Mouse (Mus musculus) telencephalon, adult 2 months (tissue): Measurements from ENCODE around the gene Padi4.

Source experiments
- DNase-seq: peaks from one replicate; pipeline ENCODE4 v3.0.0-alpha.2; 2011; ENCODE audit warnings: low read depth, low spot score

Padi4 gene

DNA sequence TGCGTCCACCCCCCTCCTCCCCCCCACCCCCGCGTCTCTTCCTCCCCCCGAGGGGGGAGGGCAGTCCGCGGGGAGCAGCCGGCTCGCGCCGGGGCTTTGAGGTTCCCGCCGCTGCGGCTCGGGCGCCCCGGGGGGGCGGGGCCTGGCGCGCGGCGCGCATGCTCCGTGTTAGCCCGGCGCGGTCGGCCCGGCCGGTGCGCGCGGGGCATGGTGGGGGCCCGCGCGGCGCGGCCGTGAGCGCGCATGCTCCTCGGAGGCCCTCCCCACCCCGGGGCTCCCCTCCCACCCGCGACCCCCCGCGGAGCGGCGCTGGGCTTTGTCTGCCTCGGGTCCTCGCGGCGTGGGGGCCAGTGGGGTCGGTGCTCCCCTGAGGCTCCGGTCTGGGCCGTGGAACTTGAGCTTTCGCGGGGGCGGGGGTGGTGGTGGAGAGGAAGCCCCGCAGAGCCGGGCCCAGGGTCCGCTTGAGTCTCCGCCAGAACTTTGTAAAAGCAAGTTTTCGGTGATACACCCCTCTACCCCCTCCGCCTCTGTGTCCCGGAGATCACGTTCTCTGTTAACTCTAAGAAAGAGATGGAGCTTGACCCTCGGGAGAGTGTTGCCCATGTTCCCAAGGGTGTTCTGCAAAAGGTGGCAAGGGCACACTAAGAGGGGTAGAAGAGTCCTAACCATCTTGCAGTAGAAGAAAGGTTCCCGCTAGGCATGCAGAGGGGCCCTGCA lies 71.3 kb downstream of the Padi4 start:
- DNase-seq, result no peak

DNA sequence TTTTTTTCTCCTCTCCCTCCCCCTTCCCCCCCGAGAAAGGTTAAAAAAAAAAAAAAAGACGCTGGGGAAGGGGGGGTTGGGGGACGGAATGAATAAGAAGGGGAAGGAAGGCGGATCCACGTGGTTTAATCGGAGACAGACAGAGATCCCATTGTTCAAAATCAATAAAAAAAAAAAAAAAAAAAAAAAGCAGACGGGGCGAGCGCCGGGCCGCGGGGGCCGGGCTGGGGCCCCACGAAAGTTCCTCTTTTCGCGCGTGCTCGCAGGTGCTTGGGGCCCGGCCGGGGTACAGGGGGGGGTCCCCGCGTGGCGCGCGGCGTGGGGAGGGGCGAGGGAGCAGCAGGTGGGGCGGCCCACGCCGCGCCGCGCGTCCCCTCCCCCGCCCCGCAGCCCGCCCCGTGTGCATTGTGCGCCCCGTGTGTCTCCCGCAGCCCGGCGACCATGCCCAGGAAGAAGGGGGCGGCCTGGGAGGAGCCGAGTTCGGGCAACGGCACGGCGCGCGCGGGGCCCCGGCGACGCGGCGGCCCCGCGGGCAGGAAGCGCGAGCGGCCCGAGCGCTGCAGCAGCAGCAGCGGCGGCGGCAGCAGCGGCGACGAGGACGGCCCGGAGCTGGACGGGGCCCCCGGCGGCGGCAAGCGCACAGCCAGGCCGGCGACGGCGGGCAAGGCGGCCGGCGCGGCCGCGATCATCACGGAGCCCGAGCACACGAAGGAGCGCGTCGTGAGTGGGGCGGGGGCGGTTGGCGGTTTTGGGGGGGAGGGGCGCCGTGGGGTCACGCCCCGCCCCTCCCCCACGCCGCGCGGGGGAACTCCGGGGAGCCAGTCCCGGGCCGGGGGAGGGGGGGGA lies 72.1 kb downstream of the Padi4 start:
- DNase-seq, result no peak

- DNase-seq, result peak; percentile 63
These were observed 72.9 kb downstream of the Padi4 start for GRCm38 (mm10) chr4:140701049-140701715.

GRCm38 (mm10) chr4:140700269-140701018 lies 73.6 kb downstream of the Padi4 start, which contains the start of gene Rcc2:
Rcc2 (plus strand) TSS chr4:140700541.
- no peak for DNase-seq

- peak; percentile 88 for DNase-seq
These were observed 74.5 kb downstream of the Padi4 start for GRCm38 (mm10) chr4:140699441-140700127.
